Mouse (Mus musculus): ENCODE measurements around the gene Nuak1.

The Nuak1 gene

GRCm38 (mm10) chr10:84418421-84418820 lies 22.0 kb downstream of the Nuak1 start:
- in situ Hi-C loops (cut with MboI; ENCODE audit: low pct_unique_long_range_greater_than_20kb in 1 of 2, low sequenced_read_pairs in 2 of 2, unreplicated experiment in 1 of 2), result loop anchor here in 1 of 2 experiments (5.0 kb wide), 1 partner anchor 41 kb away; no protein-coding TSS in a partner anchor

- in situ Hi-C loops (cut with MboI; ENCODE audit: low pct_unique_long_range_greater_than_20kb in 1 of 2, low sequenced_read_pairs in 2 of 2, unreplicated experiment in 1 of 2), result loop anchor here in 1 of 2 experiments (5.0 kb wide), 1 partner anchor 39 kb away; no protein-coding TSS in a partner anchor
These were observed 23.6 kb downstream of the Nuak1 start for GRCm38 (mm10) chr10:84416752-84417151.

- in situ Hi-C loops (cut with MboI; ENCODE audit: low pct_unique_long_range_greater_than_20kb in 1 of 2, low sequenced_read_pairs in 2 of 2, unreplicated experiment in 1 of 2), result loop anchor here in 1 of 2 experiments (5.0 kb wide), 1 partner anchor 38 kb away; no protein-coding TSS in a partner anchor
These were observed 25.3 kb downstream of the Nuak1 start for GRCm38 (mm10) chr10:84414981-84415700.

GRCm38 (mm10) chr10:84413310-84413709 lies 27.1 kb downstream of the Nuak1 start:
- in situ Hi-C loops (cut with MboI; ENCODE audit: low pct_unique_long_range_greater_than_20kb in 1 of 2, low sequenced_read_pairs in 2 of 2, unreplicated experiment in 1 of 2), result no loop called here

GRCm38 (mm10) chr10:84412326-84412962 lies 28.0 kb downstream of the Nuak1 start:
- in situ Hi-C loops (cut with MboI; ENCODE audit: low pct_unique_long_range_greater_than_20kb in 1 of 2, low sequenced_read_pairs in 2 of 2, unreplicated experiment in 1 of 2), result no loop called here

GRCm38 (mm10) chr10:84411122-84412105 lies 29.0 kb downstream of the Nuak1 start:
- in situ Hi-C loops (cut with MboI; ENCODE audit: low pct_unique_long_range_greater_than_20kb in 1 of 2, low sequenced_read_pairs in 2 of 2, unreplicated experiment in 1 of 2), result no loop called here

GRCm38 (mm10) chr10:84408965-84409660 lies 31.3 kb downstream of the Nuak1 start:
- in situ Hi-C loops (cut with MboI; ENCODE audit: low pct_unique_long_range_greater_than_20kb in 1 of 2, low sequenced_read_pairs in 2 of 2, unreplicated experiment in 1 of 2), result no loop called here

GRCm38 (mm10) chr10:84405135-84405776 lies 35.1 kb downstream of the Nuak1 start:
- in situ Hi-C loops (cut with MboI; ENCODE audit: low pct_unique_long_range_greater_than_20kb in 1 of 2, low sequenced_read_pairs in 2 of 2, unreplicated experiment in 1 of 2), result no loop called here

- in situ Hi-C loops (cut with MboI; ENCODE audit: low pct_unique_long_range_greater_than_20kb in 1 of 2, low sequenced_read_pairs in 2 of 2, unreplicated experiment in 1 of 2), result no loop called here
These were observed 38.5 kb downstream of the Nuak1 start for GRCm38 (mm10) chr10:84401907-84402371.

GRCm38 (mm10) chr10:84401189-84401588 lies 39.2 kb downstream of the Nuak1 start:
- in situ Hi-C loops (cut with MboI; ENCODE audit: low pct_unique_long_range_greater_than_20kb in 1 of 2, low sequenced_read_pairs in 2 of 2, unreplicated experiment in 1 of 2), result no loop called here

- in situ Hi-C loops (cut with MboI; ENCODE audit: low pct_unique_long_range_greater_than_20kb in 1 of 2, low sequenced_read_pairs in 2 of 2, unreplicated experiment in 1 of 2), result no loop called here
These were observed 40.2 kb downstream of the Nuak1 start for GRCm38 (mm10) chr10:84400037-84400681.

GRCm38 (mm10) chr10:84397276-84397675 lies 43.1 kb downstream of the Nuak1 start:
- in situ Hi-C loops (cut with MboI; ENCODE audit: low pct_unique_long_range_greater_than_20kb in 1 of 2, low sequenced_read_pairs in 2 of 2, unreplicated experiment in 1 of 2), result no loop called here

GRCm38 (mm10) chr10:84395885-84396659 lies 44.3 kb downstream of the Nuak1 start:
- in situ Hi-C loops (cut with MboI; ENCODE audit: low pct_unique_long_range_greater_than_20kb in 1 of 2, low sequenced_read_pairs in 2 of 2, unreplicated experiment in 1 of 2), result no loop called here

GRCm38 (mm10) chr10:84395259-84395658 lies 45.1 kb downstream of the Nuak1 start:
- in situ Hi-C loops (cut with MboI; ENCODE audit: low pct_unique_long_range_greater_than_20kb in 1 of 2, low sequenced_read_pairs in 2 of 2, unreplicated experiment in 1 of 2), result no loop called here

GRCm38 (mm10) chr10:84393881-84394280 lies 46.5 kb downstream of the Nuak1 start:
- in situ Hi-C loops (cut with MboI; ENCODE audit: low pct_unique_long_range_greater_than_20kb in 1 of 2, low sequenced_read_pairs in 2 of 2, unreplicated experiment in 1 of 2), result no loop called here

GRCm38 (mm10) chr10:84393405-84393804 lies 47.0 kb downstream of the Nuak1 start:
- in situ Hi-C loops (cut with MboI; ENCODE audit: low pct_unique_long_range_greater_than_20kb in 1 of 2, low sequenced_read_pairs in 2 of 2, unreplicated experiment in 1 of 2), result no loop called here

GRCm38 (mm10) chr10:84392723-84393081 lies 47.7 kb downstream of the Nuak1 start:
- in situ Hi-C loops (cut with MboI; ENCODE audit: low pct_unique_long_range_greater_than_20kb in 1 of 2, low sequenced_read_pairs in 2 of 2, unreplicated experiment in 1 of 2), result no loop called here
